Mouse (Mus musculus) mouse trophoblast stem cell (cell line): Measurements from ENCODE around the gene Acer1.

Source experiments
- in situ Hi-C, 2 experiments: fragments of 300-500 bp; cut with MseI, MboI; formaldehyde crosslinking; loops; 2 replicates in 1 of 2; 3 replicates in 1 of 2; pipeline ENCODE4 v1.15.1; 2025

Acer1 gene

GRCm38 (mm10) chr17:56989467-56990114 lies 7.7 kb upstream of the Acer1 start:
- in situ Hi-C loops: no loop called here

GRCm38 (mm10) chr17:56988921-56989430 lies 7.0 kb upstream of the Acer1 start:
- in situ Hi-C loops: no loop called here

GRCm38 (mm10) chr17:56988441-56988840 lies 6.5 kb upstream of the Acer1 start:
- in situ Hi-C loops: no loop called here

GRCm38 (mm10) chr17:56986105-56986805 lies 4.3 kb upstream of the Acer1 start:
- in situ Hi-C loops: no loop called here

GRCm38 (mm10) chr17:56985656-56986055 lies 3.7 kb upstream of the Acer1 start:
- in situ Hi-C loops: no loop called here

- in situ Hi-C loops: no loop called here
Measured at GRCm38 (mm10) chr17:56984886-56985285, 3.0 kb upstream of the Acer1 start.

GRCm38 (mm10) chr17:56981049-56981448 lies 877 bp downstream of the Acer1 start:
- in situ Hi-C loops: no loop called here

GRCm38 (mm10) chr17:56979524-56979923 lies 2.4 kb downstream of the Acer1 start:
- in situ Hi-C loops: no loop called here

DNA sequence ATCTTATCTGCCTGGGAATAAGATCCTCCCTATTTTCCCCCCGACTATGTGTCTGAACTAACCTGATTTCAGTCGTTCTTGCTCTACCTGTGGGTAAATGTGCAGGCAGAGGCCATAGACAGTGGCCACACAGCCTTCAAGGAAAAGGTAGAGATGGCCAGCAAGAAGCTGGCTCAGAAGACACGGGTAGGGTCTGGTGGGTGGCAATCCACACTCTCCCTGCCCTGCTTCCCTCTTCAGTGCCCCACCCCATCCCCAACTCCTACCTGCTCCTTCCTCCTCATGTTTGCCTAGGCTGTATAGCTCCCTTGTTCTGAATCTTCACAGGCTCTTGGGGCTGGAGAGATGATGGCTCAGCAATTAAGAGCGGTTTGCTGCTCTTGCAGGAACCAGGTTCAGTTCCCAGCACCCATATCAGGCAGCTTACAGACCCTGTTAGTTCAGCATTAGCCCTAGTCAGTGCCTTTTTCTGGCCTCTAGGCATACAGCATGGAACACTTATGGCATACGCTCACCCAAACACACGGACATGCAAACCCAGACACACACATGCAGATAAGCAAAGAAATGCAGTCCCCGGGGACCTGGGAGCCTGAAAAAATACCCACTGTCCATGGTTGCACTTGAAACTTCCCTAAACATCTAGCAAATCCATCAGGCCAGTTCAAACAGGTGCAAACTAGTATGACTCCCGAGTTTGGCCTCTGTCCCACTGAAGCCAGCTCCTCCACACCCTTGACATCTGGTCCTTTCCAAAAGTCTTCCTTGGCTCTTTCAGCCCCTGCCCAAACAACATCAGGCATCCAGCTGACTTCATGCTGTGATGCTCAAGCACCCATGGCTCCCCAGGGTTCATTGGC lies 5.2 kb downstream of the Acer1 start:
- in situ Hi-C loops: no loop called here

- in situ Hi-C loops: no loop called here
Measured at GRCm38 (mm10) chr17:56975391-56975790, 6.5 kb downstream of the Acer1 start.

DNA sequence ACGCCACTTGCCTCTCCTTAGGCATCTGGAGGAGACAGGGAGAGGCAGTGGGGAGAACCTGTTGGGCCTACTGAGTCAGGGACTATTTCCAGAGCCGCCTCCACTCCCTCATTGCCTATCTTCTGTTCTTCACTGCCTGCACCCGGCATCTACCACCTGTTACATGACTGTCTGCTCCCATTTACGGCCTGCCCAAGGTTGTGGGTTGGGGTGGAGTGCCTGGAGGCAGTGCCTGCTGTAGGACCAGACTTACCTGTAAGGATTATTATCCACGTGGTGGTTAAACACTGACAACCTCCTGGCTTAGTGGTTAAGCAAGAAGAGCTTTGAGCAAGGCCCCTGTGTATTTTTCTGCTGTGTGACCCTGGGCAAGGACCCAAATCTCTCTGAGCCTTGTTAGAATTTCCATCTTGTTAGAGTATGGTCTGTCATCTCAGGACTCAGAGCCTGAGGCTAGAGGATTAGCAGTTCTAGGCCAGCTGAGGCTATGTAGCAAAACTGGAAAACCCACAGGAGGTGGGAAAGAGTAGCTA lies 7.2 kb downstream of the Acer1 start:
- in situ Hi-C loops: no loop called here

- in situ Hi-C loops: no loop called here
Measured at GRCm38 (mm10) chr17:56973956-56974707, 7.8 kb downstream of the Acer1 start.

- in situ Hi-C loops: no loop called here
Measured at GRCm38 (mm10) chr17:56970081-56970480, 11.8 kb downstream of the Acer1 start.

DNA sequence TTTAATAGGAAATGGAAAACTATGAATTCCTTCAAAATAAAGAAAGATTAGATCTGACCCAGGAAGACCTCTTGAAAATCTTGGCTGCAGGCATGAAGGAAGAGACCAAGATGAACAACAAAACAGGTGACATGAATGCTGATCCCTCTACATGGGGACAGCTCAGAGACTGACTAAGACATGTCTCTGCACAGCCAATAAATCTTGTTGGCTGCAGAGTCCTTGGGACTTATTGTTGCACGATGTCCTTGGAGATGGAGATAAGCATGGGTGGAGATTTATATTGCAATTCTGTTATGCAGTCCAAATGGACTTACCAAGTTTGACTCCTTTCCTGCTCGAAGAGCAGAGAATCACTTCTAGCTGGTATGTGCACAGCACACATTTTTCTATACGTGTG lies 12.6 kb downstream of the Acer1 start:
- in situ Hi-C loops: no loop called here

GRCm38 (mm10) chr17:56963646-56964045 lies 18.3 kb downstream of the Acer1 start:
- in situ Hi-C loops: no loop called here

- in situ Hi-C loops: no loop called here
Measured at GRCm38 (mm10) chr17:56962642-56963405, 19.1 kb downstream of the Acer1 start.

DNA sequence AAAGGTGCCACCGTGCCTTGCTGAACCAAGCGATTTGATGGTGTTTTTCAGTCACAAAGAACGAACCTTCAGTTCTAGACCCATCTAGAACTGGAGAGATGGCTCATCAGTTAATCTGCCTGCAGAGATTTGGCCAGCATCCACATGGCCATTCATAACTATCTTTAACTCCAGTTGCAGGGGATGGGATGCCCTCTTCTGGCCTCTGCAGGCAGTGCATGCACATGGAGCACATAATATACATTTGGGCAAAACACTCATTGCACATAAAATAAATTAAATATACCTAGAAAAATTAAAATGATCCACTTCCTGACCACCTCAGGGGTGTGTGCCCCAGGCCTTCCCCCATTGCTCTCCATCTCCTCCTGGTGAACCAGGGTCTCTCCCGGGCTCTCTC lies 20.0 kb downstream of the Acer1 start:
- in situ Hi-C loops: no loop called here

GRCm38 (mm10) chr17:56958667-56959066 lies 23.3 kb downstream of the Acer1 start:
- in situ Hi-C loops: no loop called here

DNA sequence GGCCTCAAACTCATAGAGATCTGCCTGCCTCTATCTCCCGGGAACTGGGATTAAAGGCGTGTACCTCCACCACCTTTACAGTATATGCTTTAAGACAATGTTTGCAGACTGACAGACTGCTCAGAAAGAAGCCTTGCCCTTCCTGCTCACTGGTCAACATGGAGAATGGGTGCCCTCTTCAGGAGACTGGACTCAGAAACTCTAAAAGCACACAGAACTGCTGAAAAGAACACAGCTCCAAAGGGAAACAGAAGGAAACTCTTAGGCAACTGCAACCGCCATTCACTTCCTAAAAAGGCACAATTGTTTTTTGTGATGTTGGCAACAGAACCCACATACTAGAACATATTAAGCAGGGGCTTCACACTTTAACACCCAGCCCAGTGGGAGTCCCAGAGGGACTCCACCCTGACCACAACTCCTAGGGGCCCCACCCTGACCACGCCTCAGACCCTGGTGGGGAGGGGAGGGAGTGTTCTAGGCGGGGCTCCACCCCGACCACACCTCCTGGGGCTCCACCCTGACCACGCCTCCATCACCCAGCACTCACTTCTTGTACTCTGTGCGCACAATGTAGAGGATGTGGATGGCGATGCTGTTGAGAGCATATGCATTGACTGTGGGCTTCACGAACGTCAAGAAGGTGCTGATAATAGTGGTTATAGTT lies 24.0 kb downstream of the Acer1 start:
- in situ Hi-C loops: no loop called here

- in situ Hi-C loops: no loop called here
Measured at GRCm38 (mm10) chr17:56954871-56955270, 27.1 kb downstream of the Acer1 start.
